Mouse (Mus musculus) urinary bladder, postnatal 4 days (tissue): ENCODE measurements around the gene Btn1a1.
A peak's percentile ranks its signal among the peaks of the same experiment; 100 is the strongest.

Experiments
- DNase-seq, 2 experiments: peaks; one replicate each; pipeline ENCODE4 v3.0.0; 2021 to 2022; ENCODE audit warnings: low spot score in 2 of 2

The Btn1a1 gene

GRCm38 (mm10) chr13:23483153-23483552 lies 17.5 kb upstream of the Btn1a1 start:
- DNase-seq: no peak

GRCm38 (mm10) chr13:23475658-23476057 lies 10.0 kb upstream of the Btn1a1 start:
- no peak for DNase-seq

DNA sequence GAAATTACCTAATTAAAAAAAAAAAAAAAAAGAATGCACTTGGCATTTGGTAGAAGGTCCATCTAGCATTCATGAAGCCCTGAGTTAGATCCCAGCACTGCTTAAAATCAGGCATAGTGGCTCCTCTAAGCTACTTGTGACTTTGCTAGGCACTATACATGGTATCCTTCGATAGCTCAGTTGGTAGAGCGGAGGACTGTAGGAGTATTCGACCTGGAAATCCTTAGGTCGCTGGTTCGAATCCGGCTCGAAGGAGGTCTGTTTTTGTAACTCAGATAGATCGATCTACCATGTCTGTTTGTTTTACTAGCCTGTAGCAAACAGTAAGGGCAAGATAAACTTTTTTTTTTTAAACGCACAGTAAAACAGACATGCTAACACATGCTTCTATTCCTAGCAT lies 1.2 kb upstream of the Btn1a1 start:
- no peak for DNase-seq

- no peak for DNase-seq
These were observed 605 bp upstream of the Btn1a1 start for GRCm38 (mm10) chr13:23466306-23466705.

GRCm38 (mm10) chr13:23464841-23465366 lies 797 bp downstream of the Btn1a1 start:
- no peak for DNase-seq

GRCm38 (mm10) chr13:23464224-23464637 lies 1.5 kb downstream of the Btn1a1 start:
- no peak for DNase-seq

- peak; percentile 24 to 66 for DNase-seq
These were observed 2.1 kb downstream of the Btn1a1 start for GRCm38 (mm10) chr13:23463381-23464223.

DNA sequence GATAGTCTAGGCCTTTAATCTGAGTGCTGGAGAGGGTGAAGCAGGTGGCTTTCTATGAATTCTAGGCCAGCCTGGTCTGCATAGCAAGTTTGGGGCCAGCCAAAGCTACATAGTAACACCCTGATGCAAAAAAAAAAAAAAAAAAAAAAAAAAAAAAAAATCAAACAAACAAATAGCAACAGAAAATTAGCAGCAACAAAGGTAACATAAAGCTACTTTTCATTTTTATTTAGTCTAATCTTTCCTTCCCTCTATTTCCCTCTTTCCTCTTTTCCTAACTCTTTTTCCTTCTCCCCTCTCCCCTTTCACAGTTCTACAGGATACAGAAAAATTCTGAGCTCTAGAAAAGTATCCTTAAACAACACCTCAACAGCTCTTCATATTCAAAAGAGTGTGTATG lies 3.0 kb downstream of the Btn1a1 start:
- no peak for DNase-seq

DNA sequence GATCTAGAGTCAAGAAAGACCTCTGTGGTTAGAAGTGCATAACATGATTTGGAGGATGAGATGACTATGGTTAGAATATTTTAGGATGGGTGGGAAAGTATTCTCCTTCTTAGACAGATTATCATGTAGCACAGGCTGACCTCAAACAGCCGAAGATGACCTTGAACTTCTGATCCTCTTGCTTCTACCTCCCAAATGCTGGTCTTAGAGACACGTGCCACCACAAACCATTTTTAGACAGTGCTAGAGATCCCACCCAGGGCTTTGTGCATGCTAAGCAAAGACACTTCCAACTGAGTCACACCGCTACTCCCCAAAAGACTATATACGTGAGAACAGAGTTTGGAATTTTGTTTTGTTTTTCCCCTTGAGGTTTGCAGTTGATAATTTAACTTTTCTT lies 3.6 kb downstream of the Btn1a1 start:
- no peak for DNase-seq

DNA sequence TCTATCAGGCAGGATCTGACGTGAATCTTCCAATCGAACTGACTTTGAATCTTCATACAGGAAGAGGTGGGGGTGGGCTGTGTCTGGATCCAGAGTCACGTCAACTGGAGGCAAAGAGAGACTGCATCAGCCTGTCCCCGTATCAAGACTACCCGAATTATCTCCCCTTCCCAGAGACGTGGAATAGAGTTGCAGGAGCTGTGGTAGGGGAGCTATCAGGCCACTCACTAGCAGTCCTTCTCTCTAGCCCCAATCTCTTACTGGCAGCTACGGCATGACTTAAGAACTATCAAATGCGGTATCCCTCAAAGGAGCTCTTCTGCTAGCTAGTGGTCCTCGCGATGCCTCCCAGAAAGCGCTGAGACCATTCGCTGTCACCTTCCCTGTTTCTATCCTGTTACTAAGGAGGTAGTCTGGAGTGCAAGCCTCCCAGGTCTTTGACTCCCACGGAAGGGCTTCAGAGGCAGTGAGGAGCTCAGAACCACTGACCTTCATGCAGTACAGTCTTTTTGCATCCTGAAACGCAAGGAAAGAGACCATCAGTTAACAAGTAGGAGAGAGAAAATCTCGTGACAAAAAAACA lies 6.3 kb downstream of the Btn1a1 start:
- DNase-seq: no peak

GRCm38 (mm10) chr13:23453926-23454325 lies 11.8 kb downstream of the Btn1a1 start:
- no peak for DNase-seq

DNA sequence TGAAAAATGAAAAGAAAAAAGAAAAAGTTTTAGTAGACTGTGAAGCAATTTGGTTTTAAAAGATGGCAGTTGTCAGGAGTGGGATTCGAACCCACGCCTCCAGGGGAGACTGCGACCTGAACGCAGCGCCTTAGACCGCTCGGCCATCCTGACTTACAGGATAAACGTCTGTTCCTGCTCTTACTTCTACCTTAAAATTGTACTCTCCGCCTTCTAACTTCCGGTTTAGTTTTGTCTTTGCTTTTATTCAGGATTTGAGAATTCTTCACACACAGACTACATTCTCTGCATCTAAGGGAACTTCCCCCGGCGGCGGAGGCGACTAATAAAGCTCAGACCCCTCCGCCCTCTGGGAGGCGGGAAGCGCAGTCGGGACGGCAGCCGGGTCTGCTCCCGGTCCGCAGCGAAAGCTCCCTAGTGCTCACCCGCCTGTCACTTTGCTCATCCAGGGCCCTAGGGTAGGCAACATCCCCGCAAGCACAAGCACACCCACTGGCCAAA lies 12.3 kb downstream of the Btn1a1 start:
- peak; percentile 63 to 71 for DNase-seq

DNA sequence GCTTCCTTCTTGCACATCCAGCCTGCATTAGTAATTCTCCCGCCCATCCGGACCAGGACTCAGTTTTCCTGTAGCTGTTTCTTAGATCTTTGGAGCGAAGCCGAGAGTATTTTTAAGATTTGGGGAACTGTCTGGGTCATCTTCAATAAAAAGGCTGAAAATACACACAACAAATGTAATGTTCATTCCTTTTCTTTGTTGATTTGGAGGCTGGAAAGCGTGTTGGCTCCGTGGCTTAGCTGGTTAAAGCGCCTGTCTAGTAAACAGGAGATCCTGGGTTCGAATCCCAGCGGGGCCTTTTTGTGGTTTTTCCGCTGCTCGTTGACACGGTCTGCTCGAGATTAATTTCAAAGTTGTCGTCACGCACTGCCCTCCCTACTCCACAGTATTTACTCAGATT lies 15.3 kb downstream of the Btn1a1 start:
- peak; percentile 48 to 75 for DNase-seq

DNA sequence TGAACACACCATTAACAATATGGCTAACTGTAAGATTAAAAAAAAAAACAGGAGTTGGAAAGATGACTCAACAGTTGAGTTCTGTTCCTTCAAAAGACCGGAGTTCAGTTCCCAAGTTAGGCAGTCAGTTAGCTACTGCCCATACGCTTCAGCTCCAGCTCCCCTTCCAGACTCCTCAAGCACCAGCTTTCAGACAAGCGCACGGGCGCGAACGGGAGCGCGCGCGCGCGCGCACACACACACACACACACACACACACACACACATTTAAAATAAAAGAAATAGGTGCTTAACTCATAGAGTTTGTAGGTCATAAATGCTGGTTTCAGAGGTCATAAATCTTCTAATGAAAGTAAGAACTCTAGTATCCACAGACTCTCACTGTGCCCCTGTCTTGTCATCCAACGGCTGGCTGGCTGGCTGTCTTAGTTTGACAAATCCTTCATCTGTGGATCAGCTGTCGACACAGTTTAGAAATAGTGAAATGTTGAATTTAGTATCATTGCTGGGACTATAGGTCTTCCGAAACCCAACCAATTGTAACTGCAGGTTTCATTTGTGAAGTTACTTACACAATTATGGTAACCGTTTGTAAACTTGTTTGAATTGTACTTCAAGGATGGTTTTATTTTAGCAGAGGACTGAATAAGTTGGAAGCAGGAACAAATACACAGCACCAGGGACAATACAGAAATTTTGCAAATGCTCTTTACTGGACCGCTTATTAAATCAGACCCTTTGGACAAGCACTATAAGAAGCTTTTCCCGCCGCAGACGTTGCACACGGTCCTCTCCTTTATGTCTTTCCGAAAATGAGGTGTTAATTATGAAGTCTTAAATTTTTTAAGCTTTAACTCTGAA lies 16.2 kb downstream of the Btn1a1 start:
- DNase-seq: peak; percentile 35 to 66

GRCm38 (mm10) chr13:23448758-23449157 lies 16.9 kb downstream of the Btn1a1 start:
- no peak for DNase-seq

DNA sequence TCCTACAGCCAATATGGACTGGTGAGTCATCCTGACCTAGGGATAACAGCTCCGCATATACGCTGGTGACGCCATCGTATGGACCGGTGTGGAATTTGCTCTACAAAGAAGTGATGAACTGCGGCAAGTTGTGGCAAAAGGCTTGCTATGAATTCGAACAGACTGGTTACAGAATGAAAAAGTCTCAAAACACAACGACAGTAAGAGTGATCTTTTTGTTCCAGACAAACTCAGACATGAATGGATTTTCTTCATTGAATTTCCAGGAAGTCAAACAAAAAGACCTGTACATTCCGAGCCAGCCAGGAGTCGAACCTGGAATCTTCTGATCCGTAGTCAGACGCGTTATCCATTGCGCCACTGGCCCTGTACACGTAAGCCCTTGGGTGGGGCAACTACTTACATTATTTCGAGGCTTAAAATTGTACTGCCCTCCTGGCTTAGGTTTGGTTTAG lies 19.2 kb downstream of the Btn1a1 start:
- DNase-seq: peak; percentile 66 to 79

DNA sequence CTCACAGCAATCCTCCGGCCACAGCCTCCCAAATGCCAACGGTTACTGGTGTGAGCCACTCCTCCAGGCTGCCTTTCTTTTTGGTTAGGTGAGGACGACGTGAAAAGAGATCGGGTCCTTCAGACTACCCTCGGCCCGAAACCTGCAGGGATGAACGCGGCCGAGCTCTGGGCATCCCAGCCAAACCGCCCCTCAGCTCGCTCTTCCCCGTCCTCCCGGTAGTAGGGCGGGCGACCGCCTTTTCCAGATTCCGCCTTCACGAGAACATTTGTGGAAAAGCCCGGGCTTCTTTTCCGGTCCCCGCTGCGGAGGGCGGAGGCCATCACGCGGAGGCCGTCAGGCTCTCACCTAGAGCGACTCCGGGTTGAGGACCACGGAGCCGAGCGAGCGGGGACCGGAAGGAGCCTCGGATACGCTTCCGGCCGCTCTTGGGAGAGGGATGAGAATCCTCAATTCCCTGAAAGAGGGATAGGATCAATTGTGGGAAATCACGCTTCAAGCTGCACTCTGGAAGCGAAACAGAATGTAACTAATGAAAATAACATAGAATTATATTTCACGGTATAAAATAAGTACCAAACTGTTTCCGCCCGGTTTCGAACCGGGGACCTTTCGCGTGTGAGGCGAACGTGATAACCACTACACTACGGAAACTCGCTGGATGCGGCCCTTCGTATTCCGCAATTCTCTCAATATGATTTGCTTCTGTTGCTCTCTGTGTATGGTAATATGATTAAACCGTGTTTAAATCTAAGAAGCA lies 20.0 kb downstream of the Btn1a1 start:
- peak; percentile 81 to 91 for DNase-seq

DNA sequence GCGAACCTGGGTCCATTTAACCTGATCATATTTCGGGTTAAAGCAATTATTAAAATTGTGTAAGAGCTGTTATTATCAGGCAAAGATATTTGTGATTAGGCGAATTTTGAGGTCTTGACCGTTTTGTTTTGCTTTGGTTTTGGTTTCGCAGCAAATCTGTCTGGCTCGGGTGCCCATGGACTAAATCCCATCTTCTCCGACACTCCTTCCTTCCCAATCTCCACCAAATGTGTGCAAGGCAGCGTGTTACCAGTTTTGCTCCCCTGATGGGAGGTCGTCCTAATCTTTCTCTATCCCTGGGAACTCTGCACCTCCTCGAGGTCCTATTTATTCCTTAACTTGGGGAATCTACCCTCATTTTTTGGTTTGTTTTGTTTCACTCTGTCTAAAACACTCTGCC lies 20.5 kb downstream of the Btn1a1 start:
- no peak for DNase-seq

- DNase-seq: no peak
These were observed 21.2 kb downstream of the Btn1a1 start for GRCm38 (mm10) chr13:23444451-23444850.

DNA sequence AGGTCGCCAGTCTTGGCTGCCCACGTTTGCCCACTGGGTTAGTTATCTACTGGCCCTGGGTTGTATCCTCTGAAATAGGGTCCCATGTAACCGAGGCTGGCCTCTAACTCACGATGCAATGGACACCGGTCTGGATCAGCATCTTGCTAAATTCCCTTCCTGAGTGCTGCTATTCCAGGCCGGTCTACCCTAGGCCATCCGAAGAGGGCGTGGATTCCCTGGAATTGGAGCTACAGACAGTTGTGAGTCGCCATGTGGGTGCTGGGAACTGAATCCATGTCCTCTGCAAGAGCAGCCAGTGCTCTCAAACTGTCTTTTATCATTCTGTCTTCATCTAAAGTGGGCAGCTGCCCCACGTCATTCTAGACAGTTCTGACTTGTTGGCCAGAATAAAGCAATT lies 25.8 kb downstream of the Btn1a1 start:
- no peak for DNase-seq

DNA sequence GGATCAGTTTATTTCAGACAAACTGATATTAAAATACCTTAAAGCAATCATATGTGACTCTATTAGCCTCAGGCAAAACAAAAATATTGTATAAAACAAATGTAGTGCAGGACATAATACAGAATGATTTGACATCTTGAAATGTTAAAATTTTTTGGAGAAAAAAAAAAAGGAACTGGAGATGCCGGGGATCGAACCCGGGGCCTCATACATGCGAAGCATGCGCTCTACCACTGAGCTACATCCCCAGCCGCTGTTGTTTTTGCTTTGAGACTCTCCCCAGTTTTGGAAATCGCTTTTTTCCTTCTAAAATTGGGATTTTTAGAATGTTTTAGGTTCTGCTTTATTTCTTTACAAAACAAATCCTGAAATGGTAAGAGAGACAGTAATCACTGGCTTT lies 27.2 kb downstream of the Btn1a1 start:
- peak in 1 of 2 experiments; percentile 62 for DNase-seq
